Comparison of ENCODE assay signal across 31 mouse cellular contexts in the genomic region with DNA sequence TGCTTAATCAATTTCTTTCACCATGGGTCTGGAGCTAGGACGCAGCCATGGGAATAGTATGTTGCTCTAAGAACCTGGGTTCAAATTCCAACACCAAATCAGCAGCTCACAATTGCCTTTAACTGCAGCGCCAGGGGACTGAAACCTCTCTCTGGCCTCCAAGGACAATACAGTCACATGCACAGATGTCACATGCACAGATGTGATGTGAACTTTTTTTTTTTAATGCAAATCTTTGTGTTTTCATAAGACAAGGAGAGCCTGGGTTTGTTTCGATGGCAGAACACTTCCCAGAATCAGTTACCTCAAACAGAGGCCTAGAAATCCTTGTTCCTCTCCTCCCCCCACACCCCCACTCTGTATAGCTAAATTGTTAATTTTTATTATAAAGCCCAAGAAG.
"Had no signal": no experiment of that assay in that cellular context is flagged by ENCODE, and none has a peak within 500 bp of the region (broad histone marks: within the 10 kb centered on the region; RNA-seq: fewer than 3 reads in every experiment).

No protein-coding gene starts in this region.

- ATAC-seq: liver, embryonic 12.5 days; liver, postnatal 0 days; lung, postnatal 0 days; midbrain, embryonic 13.5 days; midbrain, embryonic 15.5 days; midbrain, embryonic 16.5 days had no signal

- H3K36me3 ChIP-seq: limb, embryonic 10.5 days; limb, embryonic 12.5 days; limb, embryonic 13.5 days; limb, embryonic 15.5 days; liver, embryonic 12.5 days; liver, embryonic 13.5 days; liver, embryonic 15.5 days; lung, embryonic 15.5 days; midbrain, embryonic 10.5 days; midbrain, embryonic 12.5 days; midbrain, embryonic 13.5 days; midbrain, embryonic 15.5 days; neural tube, embryonic 12.5 days had no signal

- H3K27ac ChIP-seq: limb, embryonic 10.5 days; limb, embryonic 12.5 days; limb, embryonic 13.5 days; limb, embryonic 15.5 days; liver, embryonic 12.5 days; liver, embryonic 13.5 days; liver, embryonic 14.5 days; liver, embryonic 15.5 days; lung, embryonic 15.5 days; macrophage; midbrain, embryonic 10.5 days; midbrain, embryonic 12.5 days; midbrain, embryonic 13.5 days; midbrain, embryonic 15.5 days; neural tube, embryonic 12.5 days had no signal

- H3K4me1 ChIP-seq: limb, embryonic 13.5 days; limb, embryonic 15.5 days; liver, embryonic 12.5 days; liver, embryonic 13.5 days; liver, embryonic 15.5 days; megakaryocyte, embryonic 14.5 days; midbrain, embryonic 12.5 days; midbrain, embryonic 13.5 days; midbrain, embryonic 15.5 days; neural tube, embryonic 12.5 days had no signal

- H3K9ac ChIP-seq: limb, embryonic 12.5 days; limb, embryonic 13.5 days; limb, embryonic 15.5 days; liver, embryonic 12.5 days; liver, embryonic 13.5 days; liver, embryonic 14.5 days; liver, embryonic 15.5 days; liver, postnatal 0 days; lung, embryonic 14.5 days; lung, embryonic 15.5 days; midbrain, embryonic 12.5 days; midbrain, embryonic 13.5 days; midbrain, embryonic 15.5 days; neural tube, embryonic 12.5 days had no signal

- DNase-seq: left cerebral cortex, postnatal 4 days; liver; liver, embryonic 13.5 days; liver, postnatal 0 days; lung, adult 18-20 months; lung, adult 2 months; lung, embryonic 14.5 days; lung, postnatal 10 days; lung, postnatal 14 days; lung, postnatal 36 days; midbrain, embryonic 14.5 days had no signal

- H3K4me3 ChIP-seq: limb, embryonic 10.5 days; limb, embryonic 12.5 days; limb, embryonic 13.5 days; limb, embryonic 15.5 days; liver, embryonic 12.5 days; liver, embryonic 13.5 days; liver, embryonic 15.5 days; lung, embryonic 15.5 days; megakaryocyte, embryonic 14.5 days; midbrain, embryonic 10.5 days; midbrain, embryonic 12.5 days; midbrain, embryonic 13.5 days; midbrain, embryonic 15.5 days; myocyte; neural tube, embryonic 12.5 days had no signal

- H3K4me2 ChIP-seq: limb, embryonic 12.5 days; limb, embryonic 13.5 days; limb, embryonic 15.5 days; liver, embryonic 11.5 days; liver, embryonic 12.5 days; liver, embryonic 13.5 days; liver, embryonic 15.5 days; lung, embryonic 14.5 days; lung, embryonic 15.5 days; midbrain, embryonic 11.5 days; midbrain, embryonic 12.5 days; midbrain, embryonic 13.5 days; midbrain, embryonic 15.5 days; neural tube, embryonic 12.5 days had no signal

- H3K9me3 ChIP-seq: limb, embryonic 10.5 days; limb, embryonic 12.5 days; limb, embryonic 13.5 days; limb, embryonic 15.5 days; liver, embryonic 12.5 days; liver, embryonic 13.5 days; liver, embryonic 15.5 days; lung, embryonic 15.5 days; megakaryocyte, embryonic 14.5 days; midbrain, embryonic 10.5 days; midbrain, embryonic 12.5 days; midbrain, embryonic 13.5 days; midbrain, embryonic 15.5 days; neural tube, embryonic 12.5 days had no signal

- H3K27me3 ChIP-seq: limb, embryonic 12.5 days; limb, embryonic 13.5 days; limb, embryonic 15.5 days; liver, embryonic 12.5 days; liver, embryonic 13.5 days; liver, embryonic 15.5 days; lung, embryonic 15.5 days; midbrain, embryonic 12.5 days; midbrain, embryonic 13.5 days; midbrain, embryonic 15.5 days; neural tube, embryonic 12.5 days had no signal
